Mouse (Mus musculus) embryonic facial prominence, embryonic 12.5 days (tissue): ENCODE data around the gene Rbm33. TPM values are rescaled to one million over a fixed set of nuclear protein-coding genes. Genes with fewer than 3 reads are reported as not detected.

Source experiments
- ATAC-seq: fragments of 200-750 bp; cut with Nextera tagmentation; 2 replicates; pipeline ENCODE4 v1.8.0; 2017; ENCODE audit not compliant: insufficient number of reproducible peaks, insufficient read depth, low FRiP score, low TSS enrichment
- H3K27ac ChIP-seq: fragments of 300-500 bp; sonication (generic); 2 replicates; pipeline ENCODE4 v1.5.1; 2016; ENCODE audit warnings: mild to moderate bottlenecking
- H3K27me3 ChIP-seq: fragments of 300-500 bp; sonication (generic); 2 replicates; pipeline ENCODE4 v1.6.1; 2016; ENCODE audit warnings: mild to moderate bottlenecking, moderate library complexity
- H3K36me3 ChIP-seq: fragments of 300-500 bp; sonication (generic); 2 replicates; pipeline ENCODE4 v1.6.1; 2016; ENCODE audit warnings: mild to moderate bottlenecking
- H3K4me1 ChIP-seq: fragments of 300-500 bp; sonication (generic); 2 replicates; pipeline ENCODE4 v1.6.1; 2016
- H3K4me2 ChIP-seq: fragments of 300-500 bp; sonication (generic); replicated peaks from 2 replicates; pipeline ENCODE4 v1.6.1; 2016; ENCODE audit warnings: mild to moderate bottlenecking, moderate library complexity
- H3K4me3 ChIP-seq: fragments of 300-500 bp; sonication (generic); 2 replicates; pipeline ENCODE4 v1.5.1; 2016; ENCODE audit warnings: mild to moderate bottlenecking
- H3K9ac ChIP-seq: fragments of 300-500 bp; sonication (generic); 2 replicates; pipeline ENCODE4 v1.6.1; 2016; ENCODE audit warnings: mild to moderate bottlenecking, moderate library complexity
- H3K9me3 ChIP-seq: fragments of 300-500 bp; sonication (generic); 2 replicates; pipeline ENCODE4 v1.6.1; 2016; ENCODE audit warnings: mild to moderate bottlenecking, moderate library complexity
- WGBS: fragments of 180-500 bp; shearing (Covaris S2); methylation state at CpG from one replicate; pipeline ENCODE4 v1.1.7; 2016; 5-methylcytosine and 5-hydroxymethylcytosine counted together
- polyA plus RNA-seq: library from polyadenylated mRNA; unstranded; fragments of >200 nt; fragmentation: Nextera tagmentation; extraction: Ambion mirVana; gene quantifications from 2 replicates; pipeline ENCODE4 v1.2.1, GENCODE M21; 2016

Gene Rbm33
- polyA plus RNA-seq, 1 experiment from 2014 or later, result 17.6 TPM

DNA sequence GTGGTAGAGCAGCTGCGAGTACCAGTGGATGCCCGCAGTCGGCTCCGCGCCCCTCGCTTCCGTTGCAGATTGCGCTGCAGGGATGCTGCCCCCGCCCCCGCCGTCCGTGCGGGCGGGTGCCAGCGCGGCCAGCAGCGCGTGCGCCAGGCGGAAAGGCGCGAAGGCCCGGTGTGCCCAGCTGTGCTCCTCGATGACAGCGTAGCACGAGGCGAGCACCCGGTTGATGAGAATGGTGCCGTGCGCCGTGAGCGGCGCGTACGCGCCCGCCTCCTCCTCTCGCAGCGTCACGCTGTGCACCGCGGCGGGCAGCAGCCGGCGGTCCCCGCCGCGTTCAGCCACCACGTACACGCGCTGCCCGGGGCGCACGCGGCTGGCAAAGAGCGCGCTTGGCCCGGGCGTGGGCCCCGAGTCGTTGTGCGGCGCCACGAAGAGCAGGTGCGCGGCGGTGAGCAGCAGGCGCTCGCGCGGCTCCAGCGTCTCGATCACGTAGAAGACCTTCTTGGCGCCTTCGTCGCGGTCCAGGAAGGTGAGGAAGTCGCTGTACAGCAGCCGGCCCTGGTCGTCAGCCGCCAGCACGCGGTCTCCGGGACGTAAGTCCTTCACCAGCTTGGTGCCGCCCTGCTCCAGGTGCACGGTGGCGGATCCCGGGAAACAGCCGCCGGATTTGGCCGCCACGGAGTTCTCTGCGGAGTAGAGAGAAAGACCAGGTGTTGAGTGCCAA is 141.2 kb downstream of the Rbm33 start:
- ATAC-seq, result no peak
- H3K36me3 ChIP-seq, result no peaks in the 10 kb centered on the region
- H3K27me3 ChIP-seq, result peaks cover 76% of the 10 kb centered on the region
- peak overlapping the region; percentile 63 for H3K4me2 ChIP-seq
- peak overlapping the region; percentile 37 for H3K4me3 ChIP-seq
- H3K4me1 ChIP-seq, result peaks cover 17% of the 10 kb centered on the region; the same call in 1 of the 2 replicates
- no peak overlapping the region for H3K27ac ChIP-seq
- no peaks in the 10 kb centered on the region for H3K9me3 ChIP-seq
- no peak overlapping the region for H3K9ac ChIP-seq
- 1% methylated on average over 94 of the region's 95 CpGs for WGBS

DNA sequence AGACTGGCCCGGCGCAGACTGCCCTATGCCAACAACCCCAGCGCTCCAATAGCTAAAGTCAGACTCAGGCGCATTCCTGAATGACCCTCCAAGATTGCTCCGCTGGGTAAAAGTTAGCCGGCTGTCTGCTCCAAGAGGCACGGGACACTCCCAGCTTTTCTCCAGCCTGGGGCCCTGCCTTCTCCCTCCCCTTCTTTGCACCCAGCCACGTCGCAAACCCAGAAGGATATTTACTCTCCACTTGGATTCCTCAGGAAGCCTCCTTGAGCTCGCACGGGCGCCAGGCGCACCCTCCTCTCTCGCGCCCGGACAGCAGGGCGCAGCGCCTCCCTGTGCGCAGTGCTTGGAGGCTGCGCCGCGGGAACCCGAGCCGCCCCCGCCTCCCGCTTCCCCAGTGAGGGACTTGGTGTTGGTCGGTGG is 141.9 kb downstream of the Rbm33 start:
- Histone ChIP-seq H3K4me3 (no peak overlapping the region; the same call in 1 of the 2 replicates), H3K4me2 (peak overlapping the region; percentile 63; the same call in 1 of the 2 replicates), H3K9me3 (no peaks in the 10 kb centered on the region), H3K27me3 (peaks cover 83% of the 10 kb centered on the region), H3K9ac (no peak overlapping the region), H3K27ac (no peak overlapping the region), H3K36me3 (no peaks in the 10 kb centered on the region), H3K4me1 (peaks cover 17% of the 10 kb centered on the region; the same call in 1 of the 2 replicates)
- under 1% methylated on average over 27 of the region's 27 CpGs for WGBS
- ATAC-seq, result no peak

DNA sequence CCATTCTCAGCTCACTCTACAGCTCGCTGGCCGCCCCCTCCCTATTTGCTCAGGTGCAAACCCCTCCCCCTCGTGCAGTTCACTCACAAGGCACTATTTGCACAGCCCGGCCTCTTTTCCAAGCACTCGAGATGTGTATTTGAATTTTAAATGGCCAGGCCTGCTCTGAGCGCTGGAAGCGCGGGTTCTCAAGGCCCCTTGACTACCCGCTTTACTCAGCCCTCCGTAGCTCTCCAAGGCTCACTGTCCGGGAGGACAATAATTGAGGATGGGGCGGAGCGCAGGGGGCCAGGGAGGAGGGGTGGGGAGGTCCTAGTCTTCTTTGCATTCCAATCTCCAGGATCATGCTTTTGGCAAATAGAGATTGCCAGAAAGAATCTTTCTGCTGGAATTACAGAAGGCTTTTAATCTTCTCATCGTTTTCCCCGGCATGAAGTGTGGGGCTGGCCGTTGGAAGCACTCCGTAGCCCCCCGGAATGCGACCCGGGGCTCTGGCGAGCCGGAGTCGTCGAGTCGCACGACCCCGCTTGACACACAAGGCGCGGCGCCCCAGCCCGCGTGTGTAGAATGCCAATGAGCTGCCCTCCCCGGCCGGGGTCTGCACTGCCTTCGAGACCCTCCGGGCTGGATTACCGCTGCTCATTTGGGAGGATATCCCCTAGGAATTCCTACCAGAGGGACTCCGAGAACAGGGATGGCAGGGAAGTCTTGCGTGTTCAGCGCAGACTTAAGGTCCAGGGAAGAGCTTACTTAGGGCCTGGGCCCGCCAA is 142.7 kb downstream of the Rbm33 start:
- peaks cover 22% of the 10 kb centered on the region; the same call in 1 of the 2 replicates for H3K4me1 ChIP-seq
- no peak overlapping the region for H3K27ac ChIP-seq
- H3K4me3 ChIP-seq, result 0 out of 2 replicates have a peak overlapping the region, but pooled peaks have one; percentile 1
- H3K9ac ChIP-seq, result no peak overlapping the region
- under 1% methylated on average over 41 of the region's 41 CpGs for WGBS
- H3K4me2 ChIP-seq, result no peak overlapping the region; the same call in 1 of the 2 replicates
- ATAC-seq, result no peak; the same call in 1 of the 2 replicates
- H3K36me3 ChIP-seq, result no peaks in the 10 kb centered on the region
- H3K27me3 ChIP-seq, result peaks cover 88% of the 10 kb centered on the region
- no peaks in the 10 kb centered on the region for H3K9me3 ChIP-seq

DNA sequence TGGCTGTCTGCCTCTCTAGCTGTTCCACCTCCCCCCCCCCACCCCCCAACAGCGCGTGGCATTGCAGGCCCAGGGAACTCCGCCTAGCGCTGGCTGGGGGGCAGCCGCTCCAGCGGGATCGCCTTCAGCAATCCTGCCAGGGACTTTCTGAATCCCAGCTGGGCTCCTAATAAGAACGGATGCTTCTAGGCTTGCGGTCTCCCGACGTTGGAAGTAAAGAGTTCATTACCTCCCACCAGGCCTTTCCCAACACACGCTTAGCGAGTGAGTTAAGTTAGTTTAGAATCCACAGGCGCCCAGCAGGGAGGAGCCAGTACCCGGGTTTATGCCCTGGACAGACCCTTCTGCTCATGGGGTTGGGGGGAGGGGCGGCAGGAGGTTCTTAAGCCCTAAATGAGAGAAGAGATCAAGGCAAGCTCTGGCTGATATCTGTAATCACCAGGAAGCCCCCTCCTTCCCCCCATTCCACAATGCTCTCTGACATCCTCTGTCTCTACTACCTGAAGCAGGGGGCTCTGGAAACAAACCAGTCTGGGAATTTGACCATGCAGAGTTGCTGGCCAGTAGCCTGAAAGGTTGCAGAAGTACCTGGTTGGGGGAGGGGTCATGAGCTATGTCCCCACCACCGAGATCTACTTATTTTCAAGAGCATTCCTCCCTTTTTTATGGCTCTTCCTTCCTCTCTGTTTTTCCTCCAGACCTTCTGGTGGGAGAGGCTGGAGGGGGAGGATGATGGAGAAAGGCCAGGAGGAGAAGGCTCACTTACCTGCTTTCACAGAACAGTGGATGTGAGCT is 143.8 kb downstream of the Rbm33 start:
- H3K4me3 ChIP-seq, result peak overlapping the region; percentile 2; the same call in 1 of the 2 replicates
- peaks cover 22% of the 10 kb centered on the region; the same call in 1 of the 2 replicates for H3K4me1 ChIP-seq
- no peak overlapping the region for H3K27ac ChIP-seq
- no peaks in the 10 kb centered on the region for H3K9me3 ChIP-seq
- H3K36me3 ChIP-seq, result no peaks in the 10 kb centered on the region
- 0% methylated on average over 17 of the region's 17 CpGs for WGBS
- no peak overlapping the region for H3K9ac ChIP-seq
- H3K27me3 ChIP-seq, result peaks cover 94% of the 10 kb centered on the region
- peak overlapping the region; percentile 21 for H3K4me2 ChIP-seq
- no peak for ATAC-seq

DNA sequence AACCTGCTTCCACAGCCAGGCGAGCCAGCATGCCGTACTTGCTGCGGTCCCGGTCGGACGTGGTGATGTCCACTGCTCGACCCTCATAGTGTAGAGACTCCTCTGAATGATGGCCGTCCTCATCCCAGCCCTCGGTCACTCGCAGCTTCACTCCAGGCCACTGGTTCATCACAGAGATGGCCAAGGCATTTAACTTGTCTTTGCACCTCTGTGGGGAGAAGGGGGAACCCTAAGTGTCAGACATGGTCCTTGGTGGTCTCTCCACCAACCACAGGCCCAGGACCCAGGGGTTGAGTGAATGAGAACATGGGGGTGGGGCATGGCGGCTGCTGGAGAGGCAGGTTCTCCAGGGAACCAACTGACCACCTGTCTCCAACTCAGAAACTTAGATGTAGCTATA is 144.5 kb downstream of the Rbm33 start:
- no peak overlapping the region for H3K9ac ChIP-seq
- 8% methylated on average over 11 of the region's 11 CpGs for WGBS
- H3K27me3 ChIP-seq, result peaks cover 94% of the 10 kb centered on the region

DNA sequence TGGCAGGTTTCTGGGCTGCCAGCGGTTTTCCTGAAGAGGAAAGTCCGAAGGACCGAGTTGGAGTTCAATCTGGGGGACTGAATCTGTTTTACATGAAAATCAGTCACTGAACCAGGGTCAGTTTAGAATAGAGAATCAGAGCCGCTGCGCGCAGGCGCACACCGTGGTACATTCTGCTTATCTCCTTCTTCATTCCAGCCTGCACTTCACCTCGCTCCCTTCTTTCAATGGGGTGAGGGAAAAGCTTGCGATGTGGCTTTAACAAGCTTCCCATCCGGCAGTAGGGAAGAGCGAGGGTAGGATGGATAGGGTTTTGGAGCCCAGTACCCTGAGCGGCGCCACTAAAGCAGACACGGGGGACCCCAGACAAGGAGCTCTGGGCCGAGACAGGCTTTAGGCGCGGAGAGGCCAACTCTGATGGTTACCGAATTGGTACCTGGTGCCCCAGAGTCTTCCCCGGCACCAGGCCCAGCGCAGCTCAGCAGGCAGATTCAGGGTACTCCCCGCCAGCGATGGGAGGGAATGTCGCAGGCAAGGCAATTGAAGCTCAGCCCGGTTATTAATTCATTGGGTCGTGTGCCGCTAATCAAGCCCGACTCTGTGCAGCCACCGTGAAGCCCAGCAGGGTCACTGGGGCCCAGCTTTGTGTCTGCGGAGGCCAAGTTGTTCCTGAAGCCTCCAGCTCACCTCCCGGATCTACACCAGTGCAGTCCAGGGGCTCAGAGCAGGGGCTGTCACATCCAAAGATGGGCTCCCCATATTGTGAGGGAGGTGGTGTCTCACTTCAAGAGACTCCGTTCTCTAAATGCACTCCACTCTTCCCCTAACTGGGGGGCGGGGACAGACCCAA is 146.0 kb downstream of the Rbm33 start:
- H3K9me3 ChIP-seq, result no peaks in the 10 kb centered on the region
- H3K9ac ChIP-seq, result no peak overlapping the region
- ATAC-seq, result no peak
- H3K36me3 ChIP-seq, result no peaks in the 10 kb centered on the region
- 1% methylated on average over 33 of the region's 33 CpGs for WGBS
- H3K4me3 ChIP-seq, result peak overlapping the region; percentile 15; the same call in 1 of the 2 replicates
- H3K27me3 ChIP-seq, result peaks cover 100% of the 10 kb centered on the region
- no peak overlapping the region for H3K27ac ChIP-seq
- H3K4me2 ChIP-seq, result peak overlapping the region; percentile 17
- peaks cover 18% of the 10 kb centered on the region; the same call in 1 of the 2 replicates for H3K4me1 ChIP-seq

More for the DNA sequence above, 144.5 kb downstream of the Rbm33 start:
- Histone ChIP-seq H3K36me3 (no peaks in the 10 kb centered on the region), H3K4me1 (peaks cover 22% of the 10 kb centered on the region; the same call in 1 of the 2 replicates), H3K27ac (no peak overlapping the region), H3K4me3 (no peak overlapping the region), H3K9me3 (no peaks in the 10 kb centered on the region), H3K4me2 (no peak overlapping the region)
- ATAC-seq, result no peak

DNA sequence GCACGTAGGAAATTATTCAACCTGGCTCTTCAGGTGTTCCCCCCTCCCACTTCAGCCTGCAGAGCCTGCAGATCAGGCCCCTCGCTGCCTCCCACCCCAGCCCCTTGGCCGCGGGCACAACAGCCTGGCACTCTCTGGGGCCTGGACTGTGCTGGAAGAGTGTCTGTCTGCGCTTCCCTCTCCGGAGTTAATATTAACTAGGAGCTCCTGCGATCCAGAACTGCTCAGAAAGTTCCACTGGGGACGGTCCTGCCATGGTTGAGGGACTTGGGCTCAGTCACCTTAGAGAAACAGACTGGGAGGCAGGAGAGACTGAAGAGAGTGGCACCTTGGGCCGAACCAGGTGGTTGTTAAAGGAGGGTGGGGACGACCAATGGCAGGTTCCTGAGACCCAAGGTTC is 146.7 kb downstream of the Rbm33 start:
- WGBS, result 3% methylated on average over 10 of the region's 10 CpGs
- Histone ChIP-seq H3K4me3 (peak overlapping the region; percentile 52; the same call in 1 of the 2 replicates), H3K27ac (no peak overlapping the region), H3K27me3 (peaks cover 100% of the 10 kb centered on the region), H3K9ac (no peak overlapping the region), H3K4me1 (peaks cover 12% of the 10 kb centered on the region; the same call in 1 of the 2 replicates), H3K36me3 (no peaks in the 10 kb centered on the region), H3K9me3 (no peaks in the 10 kb centered on the region), H3K4me2 (peak overlapping the region; percentile 96; the same call in 1 of the 2 replicates)
- ATAC-seq, result no peak

DNA sequence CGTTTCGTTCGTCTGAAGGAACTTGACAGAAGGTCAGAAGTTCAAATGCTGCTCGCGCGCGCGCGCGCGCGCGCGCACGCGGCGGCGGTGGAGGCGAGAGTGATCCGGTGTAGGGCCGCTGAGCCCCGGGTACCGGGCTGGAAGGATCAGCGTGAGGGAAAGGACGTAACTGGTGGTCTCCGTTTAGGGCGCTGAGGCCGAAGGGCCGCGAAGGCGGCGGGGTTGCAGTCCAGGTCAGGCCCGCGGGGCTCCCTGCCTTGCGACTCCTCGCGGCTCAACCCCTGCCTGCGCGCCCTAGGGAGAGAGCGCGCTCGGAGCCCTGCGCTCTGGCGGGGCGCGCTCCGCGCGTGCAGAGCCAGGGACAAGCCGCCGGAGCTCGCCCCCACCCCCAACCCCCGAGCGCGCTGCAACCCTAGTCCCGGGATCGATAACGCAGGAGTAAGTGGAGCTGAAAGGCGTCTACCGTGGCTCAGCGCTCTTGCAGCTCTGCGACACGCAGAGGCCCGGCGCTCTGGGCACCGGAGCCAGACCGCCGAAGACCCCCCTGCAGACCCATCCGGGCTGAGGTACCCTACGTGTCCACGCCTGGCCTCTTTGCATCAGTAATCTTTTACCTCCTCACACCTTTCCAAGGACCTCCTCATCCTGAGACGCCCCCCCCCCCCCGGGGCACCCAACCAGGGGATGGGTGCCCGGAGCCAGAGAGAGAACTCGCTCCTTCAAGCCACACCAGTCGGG is 147.6 kb downstream of the Rbm33 start:
- no peaks in the 10 kb centered on the region for H3K36me3 ChIP-seq
- H3K9me3 ChIP-seq, result no peaks in the 10 kb centered on the region
- H3K4me1 ChIP-seq, result peaks cover 12% of the 10 kb centered on the region; the same call in 1 of the 2 replicates
- H3K9ac ChIP-seq, result peak overlapping the region; percentile 34
- H3K4me3 ChIP-seq, result peak overlapping the region; percentile 52
- H3K27ac ChIP-seq, result no peak overlapping the region
- peak overlapping the region; percentile 96 for H3K4me2 ChIP-seq
- WGBS, result under 1% methylated on average over 61 of the region's 76 CpGs
- H3K27me3 ChIP-seq, result peaks cover 99% of the 10 kb centered on the region
- ATAC-seq, result peak; percentile 41; the same call in 1 of the 2 replicates

DNA sequence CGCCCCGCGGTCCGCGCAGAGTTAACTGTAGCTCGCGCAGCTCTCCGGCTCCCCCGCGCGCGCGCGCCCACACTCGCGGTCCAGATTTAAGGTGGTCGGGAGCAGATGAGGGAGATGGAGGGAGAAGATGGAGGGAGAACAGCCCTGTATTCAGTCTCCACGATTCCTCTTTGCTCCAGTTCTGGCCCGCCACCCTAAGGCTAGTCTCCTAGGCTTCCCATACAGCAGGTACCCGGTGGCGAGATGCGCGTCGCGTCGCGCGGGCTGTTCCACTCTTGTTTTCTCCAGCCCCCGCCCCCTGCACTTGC is 148.1 kb downstream of the Rbm33 start:
- Histone ChIP-seq H3K4me1 (peaks cover 9% of the 10 kb centered on the region; the same call in 1 of the 2 replicates), H3K36me3 (no peaks in the 10 kb centered on the region), H3K9ac (no peak overlapping the region), H3K9me3 (no peaks in the 10 kb centered on the region), H3K4me3 (peak overlapping the region; percentile 52), H3K27me3 (peaks cover 97% of the 10 kb centered on the region), H3K4me2 (peak overlapping the region; percentile 96), H3K27ac (no peak overlapping the region)
- ATAC-seq, result peak; percentile 43; the same call in 1 of the 2 replicates
- 0% methylated on average over 29 of the region's 29 CpGs for WGBS

DNA sequence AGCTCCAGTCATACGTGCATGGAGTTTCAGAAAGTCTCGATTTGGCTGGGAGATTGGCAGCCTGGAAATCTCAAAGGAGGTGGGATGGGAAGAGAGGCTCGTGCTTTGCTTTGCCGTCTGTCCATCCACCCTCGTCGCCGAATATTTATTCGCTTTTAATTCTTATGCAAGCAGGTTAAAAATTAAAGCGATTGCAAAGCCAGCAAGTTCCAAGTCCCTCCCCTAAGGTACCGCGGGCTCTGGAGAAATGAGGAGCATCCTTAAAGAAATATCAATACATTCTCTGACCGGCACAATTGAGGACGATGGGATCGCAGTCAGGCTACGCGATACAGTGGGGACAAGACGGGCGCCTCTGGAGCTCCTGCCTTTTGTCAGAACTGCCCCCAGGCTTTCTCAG is 148.6 kb downstream of the Rbm33 start:
- WGBS, result 1% methylated on average over 18 of the region's 18 CpGs
- H3K4me3 ChIP-seq, result peak overlapping the region; percentile 52
- H3K27me3 ChIP-seq, result peaks cover 95% of the 10 kb centered on the region
- H3K9me3 ChIP-seq, result no peaks in the 10 kb centered on the region
- H3K4me2 ChIP-seq, result peak overlapping the region; percentile 96
- H3K4me1 ChIP-seq, result peaks cover 5% of the 10 kb centered on the region; the same call in 1 of the 2 replicates
- ATAC-seq, result no peak
- H3K36me3 ChIP-seq, result no peaks in the 10 kb centered on the region
- H3K9ac ChIP-seq, result no peak overlapping the region
- no peak overlapping the region for H3K27ac ChIP-seq
